Mouse (Mus musculus): Measurements from ENCODE around the gene Slc30a9.

GRCm38 (mm10) chr5:67306698-67307521 lies at the start of gene Slc30a9:
- TF ChIP-seq CTCF (IDR thresholded peaks at IDR 0.05; ENCODE audit: low read depth, low read length) (no peak), POLR2A (IDR thresholded peaks at IDR 0.05; ENCODE audit: borderline replicate concordance, low read depth, low read length) (peak; percentile 65; the same call in 1 of the 2 replicates)
